Mouse (Mus musculus) embryonic facial prominence, embryonic 11.5 days (tissue): ENCODE measurements around the gene Myo15. TPM values are rescaled to one million over a fixed set of nuclear protein-coding genes. Genes with fewer than 3 reads are reported as not detected.

Experiments
- ATAC-seq: fragments of 200-750 bp; cut with Nextera tagmentation; replicated peaks from 2 replicates; pipeline ENCODE4 v1.8.0; 2017; ENCODE audit warnings: low read depth; ENCODE audit not compliant: insufficient number of reproducible peaks, low FRiP score, low TSS enrichment
- DNase-seq: peaks from one replicate; pipeline ENCODE4 v3.0.0-alpha.2; 2015; ENCODE audit warnings: low spot score
- H3K27ac ChIP-seq: fragments of 300-500 bp; sonication (generic); replicated peaks from 2 replicates; pipeline ENCODE4 v1.5.1; 2014; ENCODE audit warnings: mild to moderate bottlenecking, low read depth, low read length, control low read depth
- H3K27me3 ChIP-seq: fragments of 300-500 bp; sonication (generic); 2 replicates; pipeline ENCODE4 v1.6.1; 2014; ENCODE audit warnings: mild to moderate bottlenecking, low read length, moderate library complexity, mixed read lengths; ENCODE audit not compliant: control insufficient read depth, insufficient read depth
- H3K36me3 ChIP-seq: fragments of 300-500 bp; sonication (generic); replicated peaks from 2 replicates; pipeline ENCODE4 v1.6.1; 2014; ENCODE audit warnings: low read depth, mild to moderate bottlenecking, low read length, moderate library complexity, mixed read lengths; ENCODE audit not compliant: control insufficient read depth, insufficient read depth
- H3K4me1 ChIP-seq: fragments of 300-500 bp; sonication (generic); 2 replicates; pipeline ENCODE4 v1.6.1; 2014; ENCODE audit warnings: low read length, mixed read lengths; ENCODE audit not compliant: control insufficient read depth, insufficient read depth
- H3K4me2 ChIP-seq: fragments of 300-500 bp; sonication (generic); 2 replicates; pipeline ENCODE4 v1.6.1; 2014; ENCODE audit warnings: low read depth, mild to moderate bottlenecking, control low read depth, low read length, moderate library complexity
- H3K4me3 ChIP-seq: fragments of 300-500 bp; sonication (generic); 2 replicates; pipeline ENCODE4 v1.5.1; 2014; ENCODE audit warnings: low read depth, low read length, control low read depth
- H3K9ac ChIP-seq: fragments of 300-500 bp; sonication (generic); replicated peaks from 2 replicates; pipeline ENCODE4 v1.6.1; 2014; ENCODE audit warnings: mild to moderate bottlenecking, control low read depth, low read length
- H3K9me3 ChIP-seq: fragments of 300-500 bp; sonication (generic); replicated peaks from 2 replicates; pipeline ENCODE4 v1.6.1; 2016; ENCODE audit warnings: mild to moderate bottlenecking, low read length, inconsistent platforms, mixed read lengths; ENCODE audit not compliant: control insufficient read depth
- WGBS: fragments of 180-500 bp; shearing (Covaris S2); extraction: QIAGEN DNeasy Blood & Tissue Kit; methylation state at CpG from one replicate; pipeline ENCODE4 v1.1.7; 2014; 5-methylcytosine and 5-hydroxymethylcytosine counted together
- polyA plus RNA-seq: library from polyadenylated mRNA; unstranded; fragments of >200 nt; fragmentation: Nextera tagmentation; extraction: Ambion mirVana; gene quantifications from 2 replicates; pipeline ENCODE4 v1.2.1, GENCODE M21; 2014

Gene Myo15
- polyA plus RNA-seq: 0.24 and 0.25 TPM in 2 replicates

DNA sequence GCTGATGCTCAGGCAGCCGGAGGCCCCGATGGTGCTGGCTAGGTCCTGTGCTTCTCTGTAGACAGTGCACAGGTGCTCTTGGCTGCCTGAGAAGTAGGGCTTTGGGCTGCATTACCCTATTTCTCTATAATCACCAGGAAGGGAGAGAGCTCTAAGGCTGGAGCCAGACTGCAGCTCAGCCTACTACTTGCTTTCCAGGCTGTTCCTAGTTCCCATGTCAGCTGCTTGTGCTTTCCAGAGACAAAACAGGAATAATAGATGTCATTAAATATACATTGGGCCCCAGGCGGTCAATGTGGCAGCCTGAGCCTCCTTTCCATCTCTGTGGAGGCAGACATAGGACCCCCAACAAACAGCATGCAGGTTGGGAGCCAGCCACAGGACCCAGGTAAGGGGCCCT lies at the start of gene Myo15:
Gene Myo15, plus strand, starts transcription at position 301 of the 400 bp plus-strand sequence.
- WGBS: 89% methylated on average over 3 of the region's 3 CpGs
- H3K27ac ChIP-seq: no peak within 1 kb of the TSS
- no peaks in the 10 kb centered on the region for H3K9me3 ChIP-seq
- H3K4me2 ChIP-seq: no peak within 1 kb of the TSS
- H3K4me3 ChIP-seq: no peak within 1 kb of the TSS
- no peaks in the 10 kb centered on the region for H3K27me3 ChIP-seq
- no peak within 1 kb of the TSS for H3K9ac ChIP-seq
- no peak for ATAC-seq
- DNase-seq: no peak
- no peaks in the 10 kb centered on the region for H3K4me1 ChIP-seq
- peaks cover 11% of the 10 kb centered on the region for H3K36me3 ChIP-seq

DNA sequence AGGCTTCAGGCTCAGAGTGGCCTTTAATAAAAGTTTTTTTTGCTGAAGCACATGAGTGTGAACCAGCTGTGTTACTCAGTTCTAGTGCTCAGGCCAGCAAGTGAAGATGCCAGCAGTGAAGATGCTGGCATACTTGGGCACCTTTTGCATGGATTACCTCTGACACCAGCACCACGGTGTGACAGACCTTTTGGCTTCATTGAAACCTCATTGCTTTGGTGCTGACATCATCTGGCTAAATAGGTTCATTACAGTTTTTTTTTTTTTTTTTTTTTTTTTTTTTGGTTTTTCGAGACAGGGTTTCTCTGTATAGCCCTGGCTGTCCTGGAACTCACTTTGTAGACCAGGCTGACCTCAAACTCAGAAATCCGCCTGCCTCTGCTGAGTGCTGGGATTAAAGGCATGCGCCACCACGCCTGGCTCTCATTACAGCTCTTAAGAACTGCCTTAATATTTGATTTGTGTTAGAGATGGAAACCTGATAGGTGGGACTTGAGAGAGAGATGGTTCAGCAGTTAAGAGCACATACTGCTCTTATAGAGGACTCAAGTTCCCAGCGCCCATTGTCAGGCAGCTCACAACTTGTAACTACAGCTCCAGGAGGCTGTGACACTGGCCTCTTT lies 47.0 kb upstream of the Myo15 start:
- no peak for ATAC-seq
- DNase-seq: no peak
- H3K4me3 ChIP-seq: no peak overlapping the region
- H3K27me3 ChIP-seq: no peaks in the 10 kb centered on the region
- no peaks in the 10 kb centered on the region for H3K36me3 ChIP-seq
- no peak overlapping the region for H3K4me2 ChIP-seq
- H3K9ac ChIP-seq: no peak overlapping the region
- H3K4me1 ChIP-seq: peaks cover 4% of the 10 kb centered on the region
- WGBS: 68% methylated on average over 5 of the region's 6 CpGs
- H3K9me3 ChIP-seq: no peaks in the 10 kb centered on the region
- H3K27ac ChIP-seq: no peak overlapping the region

- ATAC-seq: no peak
- no peaks in the 10 kb centered on the region for H3K36me3 ChIP-seq
- WGBS: 55% methylated on average over 1 of the region's 1 CpGs
These were observed 46.1 kb upstream of the Myo15 start for GRCm38 (mm10) chr11:60423006-60423405.

GRCm38 (mm10) chr11:60426417-60426816 lies 42.7 kb upstream of the Myo15 start:
- no peak for ATAC-seq
- H3K4me2 ChIP-seq: no peak overlapping the region
- no peak overlapping the region for H3K27ac ChIP-seq
- no peak overlapping the region for H3K4me3 ChIP-seq
- no peaks in the 10 kb centered on the region for H3K9me3 ChIP-seq
- DNase-seq: no peak
- no peak overlapping the region for H3K9ac ChIP-seq
- H3K4me1 ChIP-seq: no peaks in the 10 kb centered on the region
- no peaks in the 10 kb centered on the region for H3K36me3 ChIP-seq
- WGBS: 83% methylated on average over 1 of the region's 1 CpGs
- no peaks in the 10 kb centered on the region for H3K27me3 ChIP-seq

More at GRCm38 (mm10) chr11:60423006-60423405, 46.1 kb upstream of the Myo15 start:
- H3K27me3 ChIP-seq: no peaks in the 10 kb centered on the region
- peaks cover 4% of the 10 kb centered on the region for H3K4me1 ChIP-seq
- DNase-seq: no peak
- H3K27ac ChIP-seq: no peak overlapping the region
- no peaks in the 10 kb centered on the region for H3K9me3 ChIP-seq
- no peak overlapping the region for H3K9ac ChIP-seq
- H3K4me2 ChIP-seq: no peak overlapping the region
- no peak overlapping the region for H3K4me3 ChIP-seq

DNA sequence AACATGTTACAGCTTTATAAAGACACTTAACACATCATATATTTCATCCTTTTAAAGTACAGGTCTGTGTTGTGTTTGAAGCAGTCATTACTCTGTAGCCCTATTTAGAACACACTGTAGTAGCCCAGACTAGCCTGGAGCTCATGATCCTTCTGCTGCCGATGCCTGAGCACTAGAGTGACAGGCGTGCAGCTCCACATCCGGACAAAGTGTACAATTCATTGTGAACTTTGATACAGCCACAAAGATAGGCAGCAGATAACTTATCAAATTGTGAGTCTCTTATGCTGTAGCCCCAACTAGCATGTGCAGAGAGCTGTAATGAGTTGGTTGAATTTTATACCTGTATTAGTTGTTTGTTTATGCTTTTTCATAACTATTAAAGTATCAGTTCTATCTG lies 41.5 kb upstream of the Myo15 start:
- no peaks in the 10 kb centered on the region for H3K9me3 ChIP-seq
- H3K27me3 ChIP-seq: no peaks in the 10 kb centered on the region
- 92% methylated on average over 3 of the region's 3 CpGs for WGBS
- no peaks in the 10 kb centered on the region for H3K36me3 ChIP-seq
- ATAC-seq: no peak
- no peak overlapping the region for H3K9ac ChIP-seq
- H3K27ac ChIP-seq: no peak overlapping the region
- DNase-seq: no peak
- H3K4me3 ChIP-seq: no peak overlapping the region
- H3K4me1 ChIP-seq: no peaks in the 10 kb centered on the region
- H3K4me2 ChIP-seq: no peak overlapping the region

DNA sequence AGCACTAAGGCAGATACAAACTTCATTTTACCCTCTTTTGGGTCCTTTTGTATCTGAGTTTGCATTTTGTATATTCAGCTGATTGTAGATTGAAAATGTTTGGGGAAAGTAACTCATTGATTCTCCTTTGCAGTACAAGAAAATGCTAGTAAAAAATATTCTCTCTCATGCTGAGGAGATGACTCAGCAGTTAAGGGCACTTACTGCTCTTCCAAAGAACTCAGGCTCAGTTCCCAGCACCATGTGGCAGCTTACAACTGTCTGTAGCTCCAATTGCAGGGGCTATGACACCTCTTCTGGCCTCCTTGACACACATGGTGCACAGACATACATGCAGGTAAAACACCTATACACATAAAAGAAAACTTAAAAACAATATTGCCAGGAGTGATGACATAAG lies 35.6 kb upstream of the Myo15 start:
- Histone ChIP-seq H3K4me3 (no peak overlapping the region), H3K4me2 (no peak overlapping the region), H3K27ac (no peak overlapping the region), H3K9me3 (no peaks in the 10 kb centered on the region), H3K36me3 (no peaks in the 10 kb centered on the region; the same call in 1 of the 2 replicates), H3K27me3 (no peaks in the 10 kb centered on the region), H3K4me1 (no peaks in the 10 kb centered on the region), H3K9ac (no peak overlapping the region)
- DNase-seq (no peak), ATAC-seq (no peak)

DNA sequence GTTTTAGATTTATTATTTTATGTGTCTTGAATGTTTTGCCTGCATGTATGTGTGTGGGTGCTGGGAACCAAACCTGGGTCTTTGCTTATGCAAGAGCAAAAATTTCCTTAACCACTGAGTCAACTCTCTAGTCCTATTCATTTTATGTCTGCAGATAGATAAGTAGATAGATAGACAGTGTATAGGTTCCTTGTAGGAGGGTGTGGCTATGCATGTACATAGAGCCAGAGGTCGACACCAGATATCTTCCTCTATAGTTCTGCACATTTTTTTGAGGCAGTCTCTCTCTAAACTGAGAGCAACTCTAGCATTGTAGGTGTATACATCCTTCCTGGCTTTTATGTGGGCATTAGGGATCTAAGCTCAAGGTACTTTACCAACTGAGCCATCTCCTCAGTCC lies 34.0 kb upstream of the Myo15 start:
- no peaks in the 10 kb centered on the region for H3K27me3 ChIP-seq
- no peak overlapping the region for H3K4me2 ChIP-seq
- H3K9ac ChIP-seq: no peak overlapping the region
- no peak overlapping the region for H3K27ac ChIP-seq
- DNase-seq (no peak), ATAC-seq (no peak)
- H3K36me3 ChIP-seq: no peaks in the 10 kb centered on the region; the same call in 1 of the 2 replicates
- no peaks in the 10 kb centered on the region for H3K9me3 ChIP-seq
- no peaks in the 10 kb centered on the region for H3K4me1 ChIP-seq
- no peak overlapping the region for H3K4me3 ChIP-seq
- 100% methylated on average over 1 of the region's 1 CpGs for WGBS

- Histone ChIP-seq H3K9ac (no peak overlapping the region), H3K27ac (no peak overlapping the region), H3K4me2 (no peak overlapping the region), H3K4me3 (no peak overlapping the region), H3K4me1 (no peaks in the 10 kb centered on the region), H3K36me3 (no peaks in the 10 kb centered on the region; the same call in 1 of the 2 replicates), H3K9me3 (no peaks in the 10 kb centered on the region), H3K27me3 (no peaks in the 10 kb centered on the region)
- ATAC-seq: no peak
- WGBS: 87% methylated on average over 3 of the region's 3 CpGs
- DNase-seq: no peak
These were observed 32.5 kb upstream of the Myo15 start for GRCm38 (mm10) chr11:60436618-60437017.
